Mouse (Mus musculus) inflammation-experienced regulatory T-cells, adult 6 months (primary cell): Measurements from ENCODE around the gene Zfp808. TPM values are rescaled to one million over a fixed set of nuclear protein-coding genes. Genes with fewer than 3 reads are reported as not detected.
A peak's percentile ranks its signal among the peaks of the same experiment; 100 is the strongest.
"Not testable (repeated sequence)": the region's sequence is repeated elsewhere in the genome, so short reads cannot be mapped to it uniquely, and the experiment has no call there.

Experiments used
- ATAC-seq: one replicate; pipeline ENCODE4 v1.8.0; 2017
- polyA plus RNA-seq, 3 experiments: library from polyadenylated mRNA; unstranded; fragments of 100-300 nt; shearing (Covaris generic); gene quantifications; one replicate each; pipeline ENCODE4 v1.2.1; 2017

The Zfp808 gene
- 10 to 100 TPM in 1 of 3 experiments, 1 to 10 TPM in 2; 4.6 to 11.9 (median 6.9) TPM for polyA plus RNA-seq

GRCm38 (mm10) chr13:62129432-62130171 lies at the start of gene Zfp808:
TSS of gene Zfp808 (plus strand) at chr13:62129886.
- peak; percentile 95 for ATAC-seq

DNA sequence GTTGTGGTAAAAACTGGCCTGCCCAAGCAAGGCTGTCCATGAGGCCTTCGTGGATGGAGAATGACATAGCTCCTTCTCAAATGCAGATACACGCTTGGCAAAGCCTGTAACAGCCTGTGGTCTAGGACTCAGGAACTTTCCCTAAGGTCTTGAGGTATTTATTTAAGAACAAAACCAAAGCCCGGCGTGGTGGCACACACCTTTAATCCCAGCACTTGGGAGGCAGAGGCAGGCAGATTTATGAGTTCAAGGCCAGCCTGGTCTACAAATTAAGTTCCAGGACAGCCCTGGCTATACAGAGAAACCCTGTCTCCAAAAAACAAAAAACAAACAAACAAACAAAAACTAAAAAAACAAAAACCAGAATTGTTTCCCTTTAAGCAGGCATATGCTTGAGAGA lies 30.9 kb upstream of the Zfp808 start:
- not testable (repeated sequence) for ATAC-seq

- ATAC-seq, result not testable (repeated sequence)
These were observed 30.2 kb upstream of the Zfp808 start for GRCm38 (mm10) chr13:62099454-62099853.

GRCm38 (mm10) chr13:62102368-62102767 lies 27.3 kb upstream of the Zfp808 start:
- not testable (repeated sequence) for ATAC-seq

DNA sequence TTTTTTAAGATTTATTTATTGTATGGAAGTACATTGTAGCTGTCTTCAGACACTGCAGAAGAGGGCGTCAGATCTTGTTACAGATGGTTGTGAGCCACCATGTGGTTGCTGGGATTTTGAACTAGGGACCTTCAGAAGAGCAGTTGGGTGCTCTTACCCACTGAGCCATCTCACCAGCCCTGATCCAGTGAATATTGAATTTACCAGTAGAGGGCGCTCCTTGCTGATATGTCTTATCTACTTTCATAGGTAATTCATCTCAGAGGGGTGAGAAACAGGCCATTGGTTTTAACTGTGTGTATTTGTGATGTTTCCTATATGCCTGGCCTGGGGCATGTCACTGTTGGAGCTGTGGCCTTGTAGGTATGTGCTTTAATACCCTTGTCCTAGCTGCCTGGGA lies 13.8 kb upstream of the Zfp808 start:
- not testable (repeated sequence) for ATAC-seq

GRCm38 (mm10) chr13:62121578-62121977 lies 8.1 kb upstream of the Zfp808 start:
- not testable (repeated sequence) for ATAC-seq

- ATAC-seq, result not testable (repeated sequence)
These were observed 52.4 kb downstream of the Zfp808 start for GRCm38 (mm10) chr13:62181835-62182755.

GRCm38 (mm10) chr13:62245264-62245663 lies 115.6 kb downstream of the Zfp808 start:
- ATAC-seq, result no peak

- ATAC-seq, result not testable (repeated sequence)
These were observed 125.5 kb downstream of the Zfp808 start for GRCm38 (mm10) chr13:62255226-62255625.

DNA sequence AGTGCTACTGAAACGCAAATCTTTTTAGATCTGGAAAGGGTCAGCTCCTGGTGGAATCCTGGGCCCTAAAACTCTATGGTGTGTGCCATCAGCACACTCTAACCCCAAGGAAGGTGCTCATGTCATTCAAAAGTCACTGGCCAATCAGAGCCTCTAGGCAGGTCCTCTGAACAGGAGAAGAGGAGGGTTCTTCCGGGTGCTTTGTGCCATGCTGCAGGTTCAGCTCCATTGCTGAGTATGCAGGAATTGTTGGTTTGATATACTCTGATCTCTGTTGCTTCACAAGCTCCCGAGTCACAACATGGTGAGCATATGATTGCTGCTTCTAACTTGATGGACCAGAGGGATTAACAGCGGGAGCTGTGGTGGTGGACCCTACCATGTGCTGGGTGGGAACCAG lies 133.7 kb downstream of the Zfp808 start:
- no peak for ATAC-seq
